Mouse (Mus musculus) Muller cell, postnatal 12 days (primary cell): ENCODE measurements around the gene Clic1.
"Not testable (repeated sequence)": the region's sequence is repeated elsewhere in the genome, so short reads cannot be mapped to it uniquely, and the experiment has no call there.

Experiments
- DNase-seq: peaks from one replicate; pipeline ENCODE4 v3.0.0-alpha.2; 2015; ENCODE audit errors: inconsistent ontology term

The Clic1 gene

DNA sequence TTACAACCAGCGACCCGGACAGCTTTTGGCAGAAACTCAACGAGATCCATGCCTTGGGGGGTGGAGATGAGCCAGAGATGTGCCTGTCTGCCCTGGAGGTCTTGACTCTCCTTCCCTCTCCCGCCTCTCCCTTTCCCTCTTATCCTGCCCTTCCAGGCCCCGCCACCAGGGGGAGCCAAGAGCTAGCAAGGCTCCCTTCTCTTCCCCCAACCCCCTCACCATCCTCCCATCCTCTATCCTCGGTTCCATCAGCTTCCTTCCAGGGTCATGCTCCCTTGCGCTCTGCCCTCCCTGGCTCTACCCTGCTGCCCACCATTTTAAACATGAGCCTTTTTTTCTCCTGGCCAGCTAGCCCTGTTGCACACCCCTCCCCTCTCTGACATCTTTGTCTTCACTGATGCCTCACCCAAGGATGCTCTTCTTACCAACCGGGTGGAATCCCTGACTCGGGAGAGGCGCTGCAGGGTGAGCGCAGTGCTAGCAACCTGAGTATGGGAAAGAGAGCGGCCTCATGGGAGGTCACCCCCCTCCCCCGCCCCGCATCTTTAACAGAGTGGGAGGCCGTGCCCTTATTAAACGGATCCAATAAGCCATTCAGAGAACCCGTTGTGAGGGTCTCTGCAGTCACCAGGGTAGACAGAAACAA lies 28.5 kb upstream of the Clic1 start:
- peak; percentile 94 for DNase-seq

DNA sequence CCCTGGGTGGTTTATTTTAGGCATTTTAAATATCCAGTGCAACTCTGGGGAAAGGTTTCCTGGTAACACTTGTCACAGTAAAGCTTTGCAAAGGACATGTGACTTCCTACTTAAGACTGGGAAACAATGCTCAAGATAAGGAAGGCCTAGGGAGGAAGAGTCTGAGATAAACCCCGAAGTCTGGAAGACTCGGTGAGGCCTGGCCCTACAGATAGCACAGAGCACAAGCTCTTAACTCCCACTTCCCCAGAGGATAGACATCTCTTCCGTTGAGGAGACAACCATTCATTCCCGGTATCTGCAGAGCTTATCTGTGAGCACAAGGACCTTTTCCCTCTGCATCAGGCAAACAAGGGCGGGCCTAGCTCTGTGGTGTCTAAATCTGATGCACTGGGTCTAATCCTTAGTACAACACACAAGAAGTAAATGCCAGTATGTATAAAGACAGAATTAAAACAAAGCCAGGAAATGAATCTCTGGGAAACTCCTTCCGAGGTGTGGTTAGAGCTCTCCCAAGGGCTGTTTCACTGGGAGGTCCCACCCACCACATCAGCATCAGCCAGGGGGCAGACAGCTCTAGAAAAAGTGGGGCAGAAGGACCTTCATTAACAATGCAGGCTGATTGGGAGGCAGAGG lies 27.8 kb upstream of the Clic1 start:
- DNase-seq = no peak

DNA sequence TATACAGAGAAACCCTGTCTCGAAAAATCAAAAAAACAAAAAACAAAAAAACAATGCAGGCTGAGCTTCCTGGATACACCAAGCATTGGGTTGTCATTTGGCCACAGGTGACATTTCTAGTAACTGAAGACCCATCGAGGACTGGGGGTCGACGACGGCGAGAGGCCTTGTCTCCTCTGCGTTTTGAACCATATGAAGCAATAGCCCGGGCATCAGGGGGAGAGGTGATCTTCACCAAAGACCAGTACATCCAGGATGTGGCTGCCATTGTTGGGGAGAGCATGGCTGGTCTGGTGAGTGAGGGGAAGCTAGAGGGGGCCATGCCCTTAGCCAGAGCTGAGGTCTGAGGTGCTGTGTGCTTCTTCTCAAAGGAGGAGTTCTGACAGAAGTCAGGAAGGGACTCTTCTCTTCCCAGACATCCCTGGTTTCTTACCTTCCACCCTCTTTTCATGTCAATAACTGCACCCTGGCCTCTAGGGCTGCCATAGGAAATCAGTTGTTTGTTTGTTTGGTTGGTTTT lies 27.2 kb upstream of the Clic1 start:
- DNase-seq = no peak

DNA sequence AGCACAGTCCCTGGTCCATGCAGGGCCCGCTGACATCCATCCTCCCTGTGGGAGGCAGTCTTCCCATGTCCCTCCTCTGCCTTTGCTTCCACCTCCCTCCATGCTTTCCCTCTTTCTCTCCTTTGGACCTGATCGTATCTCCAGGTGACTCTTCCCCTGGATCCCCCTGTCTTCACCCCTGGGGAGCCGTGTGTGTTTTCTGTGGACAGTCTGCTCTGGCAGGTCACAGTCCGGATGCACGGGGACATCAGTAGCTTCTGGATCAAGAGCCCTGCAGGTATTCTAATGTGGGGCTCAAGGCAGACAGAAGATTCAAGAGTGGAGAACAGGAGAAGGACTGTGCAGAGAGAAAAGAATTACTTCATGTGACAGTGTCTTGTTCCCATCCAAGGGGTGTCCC lies 26.5 kb upstream of the Clic1 start:
- no peak for DNase-seq

DNA sequence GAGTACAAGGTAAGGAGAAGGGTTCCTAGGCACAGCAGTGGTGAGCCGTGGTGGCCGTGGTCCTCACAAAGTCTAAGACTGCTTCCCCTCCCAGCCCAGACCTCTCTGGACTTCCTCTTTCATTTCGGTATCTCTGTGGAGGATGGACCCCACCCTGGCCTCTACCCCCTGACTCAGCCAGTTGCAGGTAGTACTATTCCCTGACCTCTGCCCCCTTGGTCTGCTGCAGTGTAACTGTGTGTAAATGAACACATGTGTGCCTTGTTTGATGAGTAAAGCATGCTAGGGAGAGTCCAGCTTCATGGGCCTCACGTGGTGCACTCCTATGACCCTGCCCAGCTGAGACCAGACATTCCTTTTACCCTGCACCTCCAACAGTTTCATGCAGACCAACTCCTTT lies 26.0 kb upstream of the Clic1 start:
- DNase-seq = no peak

DNA sequence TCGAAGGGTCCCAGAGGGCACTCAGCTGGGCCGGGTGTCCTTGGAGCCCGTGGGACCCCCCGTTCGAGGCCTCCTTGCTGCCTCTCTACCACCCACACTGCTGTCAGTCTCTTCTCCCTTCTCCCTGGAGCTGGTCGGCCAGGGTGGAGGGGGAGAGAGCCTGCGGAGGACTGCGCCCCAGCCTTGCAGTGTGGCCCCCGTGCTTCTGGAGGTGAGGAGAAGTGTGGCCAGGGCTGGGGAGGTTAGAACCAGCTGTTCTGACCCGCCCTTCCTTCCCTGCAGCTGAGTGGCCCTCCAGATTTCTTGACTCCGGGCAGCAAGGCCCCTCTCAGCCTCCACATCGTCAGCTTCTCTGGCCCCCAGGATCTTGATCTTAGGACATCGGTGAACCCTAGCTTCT lies 25.5 kb upstream of the Clic1 start:
- no peak for DNase-seq

DNA sequence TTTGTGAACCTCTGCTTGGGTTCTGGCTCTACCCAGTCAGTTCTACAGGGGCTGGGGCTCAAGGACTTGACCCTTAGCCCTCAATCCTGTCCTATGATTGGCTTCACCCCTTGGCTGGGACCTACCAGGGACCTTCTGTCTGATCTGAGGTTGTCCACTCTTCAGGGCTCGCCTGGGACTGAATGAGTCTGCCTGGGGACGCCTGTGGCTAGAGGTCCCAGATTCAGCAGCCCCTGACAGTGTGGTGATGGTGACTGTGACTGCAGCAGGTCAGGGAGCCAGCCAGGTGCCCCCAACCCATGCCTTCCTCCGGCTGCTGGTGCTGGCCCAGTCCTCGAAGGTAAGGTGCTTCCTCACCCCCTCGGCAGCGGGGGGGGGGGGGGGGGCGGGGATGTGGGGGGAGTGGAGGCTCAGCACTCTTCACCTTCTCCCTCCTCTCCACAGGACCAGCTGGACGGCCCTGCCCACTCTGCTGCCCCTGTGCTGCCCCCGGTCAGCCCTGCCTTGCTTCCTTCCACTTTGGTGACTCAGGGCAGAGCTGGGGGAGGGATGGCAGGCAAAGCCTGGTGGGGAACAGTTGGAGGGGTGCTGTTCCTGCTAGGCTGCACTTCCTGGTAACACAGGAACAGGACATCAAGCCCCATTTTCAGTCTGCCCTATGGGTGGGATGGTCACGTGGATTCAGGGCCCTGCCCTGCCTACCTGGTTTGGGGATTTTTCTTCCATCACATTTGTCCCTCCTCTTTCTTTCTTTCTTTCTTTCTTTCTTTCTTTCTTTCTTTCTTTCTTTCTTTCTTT lies 24.9 kb upstream of the Clic1 start:
- DNase-seq = no peak

DNA sequence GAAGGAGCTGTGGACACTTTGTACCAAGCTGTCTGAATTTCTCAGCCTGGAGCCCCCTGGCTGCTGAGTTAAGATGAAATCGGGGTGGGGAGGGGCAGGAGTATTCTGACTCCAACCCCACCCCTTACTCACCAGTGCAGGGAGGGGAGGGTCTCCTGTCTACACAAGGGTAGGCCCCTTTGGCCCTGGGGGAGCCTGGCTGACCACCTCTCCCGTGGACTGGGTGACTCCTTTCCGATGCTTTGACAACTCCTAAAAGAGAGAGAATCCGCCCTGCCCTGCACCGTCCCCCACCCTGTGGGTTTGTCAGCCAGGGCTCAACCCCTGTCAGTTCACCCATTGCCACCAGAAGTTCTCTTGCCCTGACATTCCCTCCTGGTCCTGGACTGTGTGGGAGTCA lies 23.6 kb upstream of the Clic1 start:
- no peak for DNase-seq

DNA sequence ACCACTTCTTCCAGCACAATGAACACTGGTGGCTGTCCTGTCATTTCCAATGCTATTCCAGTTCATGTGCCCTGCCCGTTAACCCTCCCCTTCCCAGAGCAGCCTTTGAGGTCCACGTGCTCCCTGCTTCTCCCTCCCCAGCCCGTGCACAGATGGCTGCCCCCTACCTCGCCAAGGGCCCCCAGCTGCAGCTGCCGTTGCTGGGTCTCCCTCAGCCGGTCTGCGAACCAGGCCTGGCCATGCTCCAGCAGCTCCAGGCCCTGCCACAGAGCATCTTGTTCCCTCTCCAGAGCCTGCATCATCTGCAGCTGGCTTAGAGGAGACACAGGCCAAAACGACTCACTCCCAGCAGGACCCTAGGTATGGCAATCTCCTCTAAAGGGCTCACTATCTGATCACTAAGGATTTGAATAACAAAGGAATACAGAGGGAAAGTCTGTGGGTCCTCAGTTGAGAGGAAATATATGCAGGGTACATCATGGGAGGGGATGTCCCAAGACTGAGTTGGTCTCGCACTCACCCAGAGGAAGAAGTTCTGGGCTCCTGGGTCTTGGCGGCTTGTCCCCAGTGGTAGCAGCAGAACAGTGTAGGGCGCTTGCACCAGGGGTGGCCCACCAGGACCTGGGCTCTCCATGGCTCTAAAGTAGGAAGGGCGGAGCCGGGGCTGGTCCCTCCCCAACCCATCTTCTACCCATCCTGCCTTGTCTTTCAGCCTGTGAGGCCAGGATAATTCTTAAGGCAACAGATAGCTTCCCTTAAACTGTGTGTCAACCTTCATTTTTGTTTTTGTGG lies 22.3 kb upstream of the Clic1 start, which contains the start of gene Sapcd1:
Sapcd1 (minus strand) TSS at position 740 of the 792 bp plus-strand sequence.
- peak; percentile 89 for DNase-seq

DNA sequence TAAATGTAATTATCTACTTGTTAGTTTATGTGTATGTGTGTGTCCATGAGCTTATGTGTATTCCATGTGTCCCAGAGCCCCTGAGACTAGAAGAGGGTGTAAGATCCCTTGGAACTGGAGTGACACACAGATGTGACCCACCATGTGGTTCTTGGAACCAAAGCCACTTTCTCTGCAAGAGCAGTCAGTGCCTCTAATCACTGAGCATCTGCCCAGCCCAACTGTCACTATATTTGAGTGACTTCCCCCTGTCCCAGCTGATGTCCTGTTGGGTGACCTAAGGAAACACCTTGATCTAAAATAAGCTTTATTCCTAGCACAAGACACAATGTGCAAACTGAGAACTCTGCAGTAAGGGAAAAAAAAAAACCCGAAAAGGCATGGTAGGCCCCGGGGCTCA lies 21.5 kb upstream of the Clic1 start:
- DNase-seq = no peak

DNA sequence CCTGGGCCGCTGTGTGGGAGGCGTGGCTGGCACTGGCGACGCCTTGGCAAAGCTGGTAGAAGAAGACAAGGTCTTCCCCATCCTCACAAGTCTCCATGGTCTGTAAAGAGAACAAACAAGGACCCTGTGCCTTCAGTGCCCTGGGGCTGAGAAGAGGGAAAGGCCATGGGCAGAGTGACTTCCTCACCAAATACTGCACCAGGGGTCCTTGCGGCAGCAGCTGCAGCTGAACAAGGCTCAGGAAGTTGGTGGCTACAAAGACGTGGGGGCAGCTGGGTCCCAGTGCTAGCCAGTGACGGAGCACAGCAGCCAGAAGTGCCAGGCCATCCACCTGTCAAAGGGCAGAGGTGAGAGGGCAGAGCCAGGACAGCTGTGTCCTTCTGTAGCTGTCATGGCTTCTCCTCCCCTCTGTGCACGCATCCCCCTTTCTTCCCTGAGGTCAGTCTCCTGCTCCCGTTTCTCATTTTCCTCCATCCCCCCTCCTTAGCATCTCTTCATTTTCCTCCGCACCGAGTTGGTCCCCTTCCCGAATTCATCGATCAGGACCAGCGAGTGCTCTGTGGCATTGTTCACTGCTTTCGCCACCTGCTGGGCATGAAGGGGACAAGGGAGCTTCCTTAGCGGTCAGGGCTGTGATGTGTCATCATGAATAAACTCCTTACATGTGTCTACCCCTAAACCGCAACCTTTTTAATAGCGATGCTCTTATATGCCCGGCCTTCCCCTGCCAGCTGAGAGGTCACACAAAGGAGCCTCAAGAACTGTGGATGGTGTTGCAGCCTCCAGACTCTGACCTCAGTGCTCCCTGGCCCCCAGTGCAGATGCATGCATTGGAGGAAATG lies 19.9 kb upstream of the Clic1 start:
- peak; percentile 55 for DNase-seq

DNA sequence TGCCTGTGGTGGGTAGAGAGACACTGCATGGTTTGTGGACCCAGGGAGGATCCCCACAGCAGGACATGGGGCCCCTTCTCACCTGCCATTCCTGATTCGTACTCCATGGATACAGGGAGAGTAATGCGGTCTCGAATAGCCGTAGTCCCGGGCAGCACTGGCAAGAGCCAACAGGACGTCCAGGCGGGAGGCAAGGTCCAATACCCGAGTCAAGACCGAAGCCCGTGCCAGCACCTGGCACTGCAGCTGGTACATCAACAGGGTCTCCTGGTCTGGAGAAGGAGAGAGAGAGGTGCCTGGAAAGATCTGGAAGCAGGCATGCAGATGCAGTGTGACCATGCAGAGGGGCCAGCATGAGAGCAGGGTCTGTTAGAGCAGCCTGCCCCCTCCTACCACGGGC lies 18.5 kb upstream of the Clic1 start:
- no peak for DNase-seq

DNA sequence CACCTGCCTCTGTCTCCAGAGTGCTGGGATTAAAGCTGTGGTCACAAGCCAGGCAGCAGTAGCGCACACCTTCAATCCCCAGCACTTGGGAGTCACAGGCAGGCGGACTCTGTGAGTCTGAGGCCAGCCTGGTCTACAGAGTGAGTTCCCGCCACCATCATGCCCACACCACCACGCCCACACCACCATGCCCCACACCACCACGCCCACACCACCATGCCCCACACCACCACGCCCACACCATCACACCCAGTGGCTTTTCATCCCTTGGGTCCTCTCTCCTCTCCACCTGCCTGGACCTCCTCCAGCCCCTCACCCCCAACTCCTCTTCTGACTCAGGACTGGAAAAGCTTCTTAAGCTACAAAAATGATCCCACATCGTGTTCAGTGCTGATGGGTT lies 17.9 kb upstream of the Clic1 start:
- DNase-seq = no peak

DNA sequence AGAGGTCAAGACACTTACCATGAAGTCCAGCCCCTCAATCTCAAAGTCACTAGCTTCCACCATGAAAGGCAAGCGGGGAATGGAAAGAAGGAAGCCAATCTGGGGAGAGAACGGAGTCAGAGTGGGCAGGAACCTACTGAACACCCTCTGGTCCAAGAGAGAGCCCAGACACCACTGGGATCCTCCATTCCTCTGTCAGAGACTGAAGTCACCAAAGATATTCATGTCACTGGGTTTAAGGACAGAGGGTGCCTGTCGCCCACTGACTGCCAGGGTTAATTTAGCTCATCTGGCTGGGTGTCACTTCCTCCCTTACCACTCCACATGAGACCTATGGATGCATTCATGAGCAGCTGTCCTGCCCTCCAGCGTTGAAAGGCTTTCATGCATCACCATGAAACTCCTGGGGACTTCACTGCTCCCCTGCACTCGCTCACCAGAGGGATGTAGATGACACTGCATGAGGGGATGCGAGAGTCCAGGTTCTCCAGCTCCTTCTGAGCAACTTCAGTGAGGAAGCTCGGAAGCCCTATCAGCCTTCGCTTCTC lies 17.4 kb upstream of the Clic1 start:
- no peak for DNase-seq

DNA sequence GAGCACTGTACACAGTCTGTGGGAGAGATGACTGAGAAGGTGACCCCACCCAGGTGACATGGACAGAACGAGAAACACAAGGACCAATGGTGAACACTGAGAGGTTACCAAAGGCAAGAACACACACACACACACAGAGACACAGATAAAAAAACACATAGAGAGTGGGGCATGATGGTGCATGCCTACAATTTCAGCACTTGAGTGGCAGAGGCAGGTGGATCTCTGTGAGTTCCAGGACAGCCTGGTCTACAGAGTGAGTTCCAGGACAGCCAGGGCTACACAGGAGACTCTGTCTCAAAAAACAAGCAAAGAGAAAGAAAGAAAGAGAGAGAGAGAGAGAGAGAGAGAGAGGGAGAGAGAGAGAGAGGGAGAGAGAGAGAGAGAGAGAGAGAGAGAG lies 16.1 kb upstream of the Clic1 start:
- DNase-seq = not testable (repeated sequence)

DNA sequence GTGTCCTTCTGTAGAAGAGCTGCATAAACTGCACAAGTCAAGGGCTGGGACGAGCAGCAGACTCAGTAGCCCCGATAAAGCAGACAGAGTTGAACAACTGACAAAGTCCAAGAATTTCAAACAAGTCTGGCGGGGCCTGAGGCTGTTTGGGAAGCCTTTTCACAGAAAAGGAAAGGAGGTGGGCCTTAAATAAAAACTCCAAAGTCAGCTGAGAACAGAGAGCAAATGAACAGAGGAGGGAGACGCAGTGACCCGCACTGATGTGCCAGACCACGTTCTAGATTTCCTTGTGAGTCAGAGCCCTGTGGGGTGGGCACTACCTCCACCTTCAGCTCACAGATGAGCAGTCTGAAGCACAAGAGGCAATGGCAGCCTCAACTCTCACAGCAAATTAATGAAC lies 14.9 kb upstream of the Clic1 start:
- no peak for DNase-seq

DNA sequence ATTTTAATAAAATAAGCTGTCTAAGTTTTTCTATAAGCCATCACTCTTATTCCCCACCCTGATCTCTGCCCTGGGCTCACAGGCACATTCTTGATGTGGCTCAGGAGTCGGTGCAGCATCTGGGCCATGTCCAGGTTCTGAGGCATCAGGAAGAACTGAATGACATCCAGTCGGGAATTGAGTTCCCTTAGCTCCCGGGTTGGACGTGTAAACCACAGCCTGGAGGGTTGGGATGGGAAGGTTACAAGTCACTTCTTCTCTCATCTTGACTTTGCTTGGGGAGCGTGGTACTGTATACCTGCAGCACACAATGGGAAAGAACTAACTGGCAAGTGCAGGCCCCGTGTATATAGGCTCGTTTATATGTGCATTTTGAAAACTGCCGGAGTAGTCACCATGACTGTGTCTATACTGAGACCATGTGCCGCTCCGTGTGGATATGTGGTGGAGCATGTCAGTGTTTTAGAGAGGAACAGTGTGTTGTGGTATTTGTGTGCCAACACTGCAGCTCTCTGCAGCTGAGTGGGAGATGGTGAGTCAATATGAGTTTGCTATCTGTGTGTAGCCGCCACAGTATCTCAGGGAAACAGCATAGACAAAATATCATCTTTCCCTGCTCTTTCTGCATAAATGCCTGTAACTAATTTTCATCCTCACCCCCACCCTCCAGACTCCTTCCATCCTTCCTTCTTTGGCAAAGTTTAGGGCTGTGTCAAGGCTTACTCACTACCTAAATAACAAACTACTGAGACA lies 10.5 kb upstream of the Clic1 start:
- DNase-seq = no peak

DNA sequence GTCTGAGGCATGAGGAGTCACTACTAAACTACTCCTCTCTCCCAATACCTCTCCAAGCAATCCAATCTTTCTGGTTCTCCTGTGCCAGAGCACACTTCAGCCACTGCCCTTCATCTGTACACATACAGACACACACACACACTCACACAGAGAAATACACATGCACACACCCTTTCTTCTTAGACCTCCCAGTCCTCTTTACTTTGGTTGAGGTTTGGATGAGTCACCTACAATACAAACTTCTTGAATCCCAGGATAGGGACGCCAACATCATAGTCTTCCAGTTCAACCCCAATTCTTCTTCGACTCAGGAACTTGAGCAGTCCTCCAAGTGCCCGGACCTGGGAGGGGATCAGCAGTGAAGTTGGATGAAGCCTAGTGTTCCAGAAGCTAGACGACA lies 6.0 kb upstream of the Clic1 start:
- no peak for DNase-seq

DNA sequence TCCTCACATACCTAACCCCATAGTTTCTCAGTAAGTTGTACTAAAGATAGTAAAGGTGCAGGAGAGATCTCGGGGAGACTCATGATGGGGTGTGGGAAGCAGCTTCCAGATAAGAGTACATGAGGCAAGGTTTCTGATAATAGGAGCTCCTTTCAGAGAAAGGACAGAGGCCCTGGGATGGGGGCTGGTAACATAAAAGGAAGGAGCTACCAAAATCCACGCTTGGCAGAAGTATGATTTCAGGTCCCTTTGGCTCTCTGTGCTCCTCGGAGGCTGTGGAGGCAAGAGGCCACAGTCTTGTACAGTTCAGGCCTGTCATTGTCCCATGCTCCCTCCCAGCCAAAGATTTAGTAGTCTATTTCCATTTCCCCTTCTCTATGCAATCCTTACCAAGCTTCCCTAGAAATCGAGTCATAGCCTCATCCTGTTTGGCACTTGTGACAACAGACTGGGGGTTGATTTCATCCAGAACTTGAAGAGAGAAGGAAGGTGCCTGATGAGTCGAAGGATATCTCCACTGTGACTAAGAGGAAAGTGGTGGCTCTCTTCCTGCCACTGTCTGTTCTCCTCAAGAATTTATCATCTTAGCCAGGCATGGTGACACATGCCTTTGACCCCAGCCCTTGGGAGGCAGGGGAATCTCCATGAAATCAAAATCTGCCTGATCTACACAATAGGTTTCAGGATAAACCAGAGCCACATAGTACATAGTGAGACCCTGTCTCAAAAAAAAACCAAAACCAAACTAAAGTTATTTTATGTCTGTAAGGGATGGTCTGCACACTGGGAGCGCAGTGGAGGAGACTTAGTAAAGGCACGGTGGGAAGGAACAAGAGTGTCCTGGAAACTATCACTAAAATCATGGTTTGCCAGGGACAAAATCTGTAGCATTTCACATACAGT lies 4.6 kb upstream of the Clic1 start:
- DNase-seq = peak; percentile 71
